In the genomic region with DNA sequence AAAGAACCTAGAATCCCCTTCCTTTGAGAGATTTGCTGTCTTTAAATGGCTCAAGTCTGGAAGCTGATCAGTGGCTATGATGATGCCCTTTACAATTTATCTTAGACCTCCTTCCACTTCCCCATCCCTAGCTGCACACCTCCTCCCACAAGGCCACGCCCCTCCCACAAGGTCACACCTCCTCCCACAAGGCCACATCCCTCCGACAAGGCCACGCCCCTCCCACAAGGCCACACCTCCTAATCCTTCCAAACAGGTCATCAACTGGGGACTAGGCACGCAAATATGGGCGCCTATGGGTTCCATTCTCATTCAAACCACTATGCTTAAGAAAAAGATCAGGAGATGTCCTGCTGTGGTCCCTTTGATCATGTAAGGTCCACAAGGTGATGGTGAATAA, we compare ENCODE assay signal across 26 mouse cellular contexts.
A peak's percentile ranks its signal among the peaks of the same experiment; 100 is the strongest.
DNase-seq lines count a peak whose midpoint lies in the region; ATAC-seq and TF ChIP-seq lines count a peak whose summit lies in the region.
"Had no signal": no experiment of that assay in that cellular context is flagged by ENCODE, and none has a peak within 500 bp of the region (broad histone marks: within the 10 kb centered on the region; RNA-seq: fewer than 3 reads in every experiment).

No protein-coding gene starts in this region.

- TF ChIP-seq CTCF in CH12.LX (conservative IDR thresholded peaks at IDR 0.05 in 1 of 2, IDR thresholded peaks at IDR 0.05 in 1 of 2; ENCODE audit: low read depth in 2 of 2, low read length in 2 of 2), result no peak

- no peaks in the 10 kb centered on the region for H3K79me2 ChIP-seq in CH12.LX (replicated peaks; ENCODE audit: control insufficient read depth, extremely low read depth, insufficient read depth, poor library complexity, severe bottlenecking)

- TF ChIP-seq EP300 in CH12.LX (IDR thresholded peaks at IDR 0.05; ENCODE audit: low read length), result no peak

- peak; percentile 15 to 19 for DNase-seq in right cerebral cortex, postnatal 10 days (ENCODE audit: low spot score in 2 of 2)
- DNase-seq in right cerebral cortex, postnatal 4 days, result no peak
- DNase-seq in CH12.LX (ENCODE audit: extremely low read depth) (peak; percentile 39), MEL-GATA-1-ER (ENCODE audit: extremely low read depth, low read depth) (peak; percentile 10)
- no peak for DNase-seq in layer of hippocampus, postnatal 10 days (ENCODE audit: low spot score in 2 of 2)
- DNase-seq in adrenal gland, postnatal 4 days (ENCODE audit: low spot score in 2 of 2), result no peak
- DNase-seq: adrenal gland, postnatal 14 days; cerebellum, adult 9-10 months; layer of hippocampus, adult 9-11 months; lung, adult 2 months; lung, postnatal 36 days; retina, postnatal 1 day; thymus, adult 2 months had no signal

- no peaks in the 10 kb centered on the region for H3K36me3 ChIP-seq in CH12.LX (replicated peaks in 1 of 2; ENCODE audit: control insufficient read depth in 1 of 2, insufficient read depth in 1 of 2, low read length in 1 of 2)
- H3K36me3 ChIP-seq: embryonic facial prominence, embryonic 15.5 days; forebrain, embryonic 15.5 days; hindbrain, embryonic 10.5 days; kidney, embryonic 15.5 days; limb, embryonic 12.5 days; liver, embryonic 12.5 days; midbrain, embryonic 15.5 days; neural tube, embryonic 12.5 days; stomach, embryonic 15.5 days had no signal

- H3K27me3 ChIP-seq in CH12.LX (replicated peaks), result no peaks in the 10 kb centered on the region
- H3K27me3 ChIP-seq: embryonic facial prominence, embryonic 15.5 days; forebrain, embryonic 15.5 days; kidney, embryonic 15.5 days; limb, embryonic 12.5 days; liver, embryonic 12.5 days; midbrain, embryonic 15.5 days; neural tube, embryonic 12.5 days; stomach, embryonic 15.5 days had no signal

- no peak overlapping the region for H3K27ac ChIP-seq in CH12.LX (ENCODE audit: insufficient read depth, low read depth)
- H3K27ac ChIP-seq: embryonic facial prominence, embryonic 15.5 days; forebrain, embryonic 15.5 days; hindbrain, embryonic 10.5 days; hindbrain, postnatal 0 days; kidney, embryonic 15.5 days; limb, embryonic 12.5 days; liver, embryonic 12.5 days; midbrain, embryonic 15.5 days; neural tube, embryonic 12.5 days; stomach, embryonic 15.5 days had no signal

- no peaks in the 10 kb centered on the region for H3K9me3 ChIP-seq in CH12.LX (replicated peaks; ENCODE audit: low read length)
- H3K9me3 ChIP-seq: embryonic facial prominence, embryonic 15.5 days; forebrain, embryonic 15.5 days; hindbrain, embryonic 10.5 days; kidney, embryonic 15.5 days; limb, embryonic 12.5 days; liver, embryonic 12.5 days; midbrain, embryonic 15.5 days; neural tube, embryonic 12.5 days; stomach, embryonic 15.5 days had no signal

- no peak for TF ChIP-seq POLR2A in CH12.LX (IDR thresholded peaks at IDR 0.05; ENCODE audit: low read depth, low read length)

- H3K9ac ChIP-seq in CH12.LX (ENCODE audit: insufficient read depth, low read depth), result no peak overlapping the region
- H3K9ac ChIP-seq: embryonic facial prominence, embryonic 15.5 days; forebrain, embryonic 15.5 days; kidney, embryonic 15.5 days; limb, embryonic 12.5 days; liver, embryonic 12.5 days; midbrain, embryonic 15.5 days; neural tube, embryonic 12.5 days; stomach, embryonic 15.5 days had no signal

- in situ Hi-C loops in CH12.LX (cut with MboI; ENCODE audit: low pct_ligation_motif_present, low pct_unique_long_range_greater_than_20kb, low sequenced_read_pairs), result no loop called here

- H3K4me3 ChIP-seq in CH12.LX (replicated peaks in 1 of 3; ENCODE audit: low read depth in 2 of 3, low read length in 2 of 3, poor library complexity in 1 of 3), result no peak overlapping the region
- H3K4me3 ChIP-seq: embryonic facial prominence, embryonic 15.5 days; forebrain, embryonic 15.5 days; hindbrain, embryonic 10.5 days; kidney, embryonic 15.5 days; limb, embryonic 12.5 days; liver, embryonic 12.5 days; midbrain, embryonic 15.5 days; neural tube, embryonic 12.5 days; stomach, embryonic 15.5 days had no signal

- dilution Hi-C loops in CH12.LX (cut with MboI; ENCODE audit: extremely low pct_ligation_motif_present, extremely low pct_unique_long_range_greater_than_20kb, low sequenced_read_pairs), result no loop called here

- H3K4me2 ChIP-seq in CH12.LX (ENCODE audit: insufficient read depth, low read depth, poor library complexity, severe bottlenecking), result no peak overlapping the region
- H3K4me2 ChIP-seq: embryonic facial prominence, embryonic 15.5 days; forebrain, embryonic 15.5 days; heart, embryonic 11.5 days; kidney, embryonic 15.5 days; limb, embryonic 12.5 days; liver, embryonic 12.5 days; midbrain, embryonic 15.5 days; neural tube, embryonic 12.5 days; stomach, embryonic 15.5 days had no signal

- H3K4me1 ChIP-seq in CH12.LX (ENCODE audit: control insufficient read depth in 1 of 2, insufficient read depth in 2 of 2), result peaks cover 2 to 4% of the 10 kb centered on the region in 2 experiments; a peak in 1 of 4 replicates
- H3K4me1 ChIP-seq: embryonic facial prominence, embryonic 15.5 days; forebrain, embryonic 15.5 days; hindbrain, embryonic 10.5 days; kidney, embryonic 15.5 days; limb, embryonic 12.5 days; liver, embryonic 12.5 days; midbrain, embryonic 15.5 days; neural tube, embryonic 12.5 days; stomach, embryonic 15.5 days had no signal

- no peak for TF ChIP-seq RAD21 in CH12.LX (IDR thresholded peaks at IDR 0.05; ENCODE audit: low read depth, low read length)

- ATAC-seq in megakaryocyte progenitor cell, adult 5-6 weeks (replicated peaks; ENCODE audit: poor library complexity), result 0 out of 2 replicates have a peak, but pooled peaks have one; percentile 39
- ATAC-seq: forebrain, embryonic 15.5 days; hindbrain, postnatal 0 days; intestine, embryonic 16.5 days; liver, embryonic 12.5 days; midbrain, embryonic 15.5 days had no signal

TF ChIP-seq in CH12.LX, 34 proteins besides CTCF, POLR2A, EP300 and RAD21:
- TF ChIP-seq IRF4 (IDR thresholded peaks at IDR 0.05; ENCODE audit: low read depth, low read length) (no peak), JUN (IDR thresholded peaks at IDR 0.05; ENCODE audit: insufficient read depth, low read depth, low read length) (no peak), KAT2A (IDR thresholded peaks at IDR 0.05; ENCODE audit: insufficient replicate concordance, low read length) (no peak), USF1 (IDR thresholded peaks at IDR 0.05; ENCODE audit: low read depth, low read length) (no peak), CHD2 (IDR thresholded peaks at IDR 0.05; ENCODE audit: low read length) (no peak), BHLHE40 (IDR thresholded peaks at IDR 0.05; ENCODE audit: low read depth, low read length) (no peak), ZC3H11A (IDR thresholded peaks at IDR 0.05; ENCODE audit: low read depth, low read length) (no peak), POLR2AphosphoS2 (IDR thresholded peaks at IDR 0.05; ENCODE audit: low read depth, low read length) (no peak), NRF1 (IDR thresholded peaks at IDR 0.05; ENCODE audit: low read depth, low read length) (no peak), TCF12 (IDR thresholded peaks at IDR 0.05; ENCODE audit: low read depth, low read length) (no peak), HCFC1 (IDR thresholded peaks at IDR 0.05; ENCODE audit: low read depth, low read length) (no peak), ETS1 (conservative IDR thresholded peaks at IDR 0.05; ENCODE audit: low read depth, low read length) (no peak), ZNF384 (IDR thresholded peaks at IDR 0.05; ENCODE audit: low read depth, low read length) (no peak), MXI1 (IDR thresholded peaks at IDR 0.05; ENCODE audit: low read depth, low read length) (no peak), ELF1 (IDR thresholded peaks at IDR 0.05; ENCODE audit: low read depth, low read length) (no peak), NELFE (IDR thresholded peaks at IDR 0.05; ENCODE audit: low read depth, low read length) (no peak), MEF2A (IDR thresholded peaks at IDR 0.05; ENCODE audit: borderline replicate concordance, low read depth, low read length) (no peak), USF2 (conservative IDR thresholded peaks at IDR 0.05; ENCODE audit: low read depth, low read length) (no peak), TBP (conservative IDR thresholded peaks at IDR 0.05; ENCODE audit: low read depth, low read length) (no peak), E2F4 (IDR thresholded peaks at IDR 0.05; ENCODE audit: insufficient replicate concordance, low read depth, low read length) (no peak)
TF ChIP-seq in CH12.LX: peak in this region for 0.

Comparison
In these comparisons a context has a peak if more than half of its experiments do, and no peak if none do; other contexts are left out.
1. DNase-seq: peak in right cerebral cortex, postnatal 10 days (2 of 2), CH12.LX (single experiment) and MEL-GATA-1-ER (single experiment); none in right cerebral cortex, postnatal 4 days (single experiment), layer of hippocampus, postnatal 10 days (0 of 2) and adrenal gland, postnatal 4 days (0 of 2).